Mouse (Mus musculus) liver, postnatal 0 days (tissue): ENCODE data around the gene Zfp652.

Experiments
- CTCF ChIP-seq: sonication (generic); IDR thresholded peaks from 2 replicates; pipeline ENCODE4 v1.5.1; 2016; ENCODE audit warnings: antibody characterized with exemption, low read depth
- EP300 ChIP-seq: IDR thresholded peaks from 2 replicates; pipeline ENCODE4 v1.6.1; 2016; ENCODE audit warnings: antibody characterized with exemption, low read depth, mild to moderate bottlenecking

GRCm38 (mm10) chr11:95667177-95667576 lies 45.3 kb upstream of the Zfp652 start:
- TF ChIP-seq CTCF = no peak
- no peak for TF ChIP-seq EP300
